Mouse (Mus musculus): Measurements from ENCODE around the gene Slc45a3. TPM values are rescaled to one million over a fixed set of nuclear protein-coding genes. Genes with fewer than 3 reads are reported as not detected.

Gene Slc45a3
- polyA plus RNA-seq, 1 experiment from 2014 or later, result 2.1 TPM

DNA sequence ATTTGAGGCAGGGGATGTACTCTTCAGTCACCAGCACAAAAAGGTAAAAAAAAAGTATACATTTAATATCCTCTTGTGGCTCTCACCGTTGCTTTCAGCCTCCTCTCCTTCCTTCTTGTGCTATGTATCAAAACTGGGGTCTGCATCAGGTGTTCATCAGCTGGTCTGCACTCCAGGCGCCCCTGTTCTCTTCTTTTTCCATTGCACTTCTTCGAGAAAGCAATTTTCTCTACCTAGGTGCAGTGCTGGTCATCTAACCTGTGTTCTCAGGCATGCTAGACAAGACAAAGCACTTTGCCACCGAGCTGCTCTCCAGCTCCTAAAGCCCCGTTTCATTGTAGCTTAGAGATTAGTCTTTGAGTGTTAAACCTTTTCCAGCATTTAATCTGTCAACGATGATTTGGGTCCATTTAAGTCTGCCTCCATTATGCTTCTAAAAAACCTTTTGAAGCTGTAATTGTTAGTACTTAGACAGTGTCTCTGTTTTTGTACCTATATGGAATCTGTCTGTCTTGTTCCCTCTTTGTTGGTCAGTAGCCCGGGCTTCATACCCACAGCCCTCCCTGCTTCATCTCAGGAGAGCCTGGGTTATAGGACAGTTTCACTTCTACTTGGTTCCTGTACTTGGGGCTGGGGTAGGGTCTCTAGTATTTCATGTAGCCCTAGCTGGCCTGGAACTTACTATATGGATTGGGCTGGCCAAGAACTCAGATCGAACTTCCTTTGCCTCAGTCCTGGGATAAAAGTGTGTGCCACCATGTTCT, 46.3 kb downstream of the Slc45a3 start:
- 34% methylated on average over 8 of the region's 8 CpGs for WGBS
- H3K9ac ChIP-seq (replicated peaks; ENCODE audit: low read depth, low read length), result peak overlapping the region; percentile 50
- peak overlapping the region; percentile 75 for H3K4me3 ChIP-seq (replicated peaks; ENCODE audit: low read length)
- H3K27me3 ChIP-seq (replicated peaks; ENCODE audit: control insufficient read depth, insufficient read depth, low read length), result no peaks in the 10 kb centered on the region
- peak overlapping the region; percentile 85 for H3K4me2 ChIP-seq (ENCODE audit: low read length)
- no peak overlapping the region for H3K27ac ChIP-seq (ENCODE audit: low read length)
- peaks cover 21% of the 10 kb centered on the region for H3K4me1 ChIP-seq (replicated peaks; ENCODE audit: control insufficient read depth, insufficient read depth, low read length)
- H3K9me3 ChIP-seq (ENCODE audit: control insufficient read depth, low read length), result no peaks in the 10 kb centered on the region
- ATAC-seq, result no peak
- no peaks in the 10 kb centered on the region for H3K36me3 ChIP-seq (ENCODE audit: control insufficient read depth, insufficient read depth)

GRCm38 (mm10) chr1:132010632-132011501, 48.1 kb downstream of the Slc45a3 start:
- no peak for ATAC-seq
- 92% methylated on average over 17 of the region's 17 CpGs for WGBS

DNA sequence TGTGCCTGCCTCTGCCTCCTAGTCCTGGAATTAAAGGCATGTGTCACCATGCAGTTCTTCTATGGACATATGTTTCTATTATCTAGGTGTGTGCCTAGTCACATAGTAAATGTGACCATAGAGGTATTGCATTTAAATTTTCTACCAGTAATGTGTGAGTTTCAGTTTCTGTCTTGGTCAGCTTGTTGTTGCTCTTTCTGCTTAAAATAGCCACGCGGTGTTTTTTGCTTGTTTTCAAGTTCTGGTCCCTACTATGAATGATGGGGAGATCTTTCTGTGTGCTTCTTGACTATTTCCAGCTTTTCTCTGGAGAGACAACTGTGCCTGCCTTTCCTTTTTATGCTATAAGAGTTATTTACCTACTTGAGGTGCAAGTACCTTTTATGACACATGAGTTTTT, 49.0 kb downstream of the Slc45a3 start:
- Histone ChIP-seq H3K9me3 (ENCODE audit: control insufficient read depth, low read length) (no peaks in the 10 kb centered on the region), H3K4me1 (replicated peaks; ENCODE audit: control insufficient read depth, insufficient read depth, low read length) (peaks cover 18% of the 10 kb centered on the region), H3K36me3 (ENCODE audit: control insufficient read depth, insufficient read depth) (no peaks in the 10 kb centered on the region), H3K9ac (replicated peaks; ENCODE audit: low read depth, low read length) (no peak overlapping the region), H3K4me2 (ENCODE audit: low read length) (no peak overlapping the region), H3K27ac (ENCODE audit: low read length) (no peak overlapping the region), H3K4me3 (replicated peaks; ENCODE audit: low read length) (no peak overlapping the region), H3K27me3 (replicated peaks; ENCODE audit: control insufficient read depth, insufficient read depth, low read length) (no peaks in the 10 kb centered on the region)
- ATAC-seq, result no peak
- 87% methylated on average over 2 of the region's 2 CpGs for WGBS

More at GRCm38 (mm10) chr1:132010632-132011501, 48.1 kb downstream of the Slc45a3 start:
- Histone ChIP-seq H3K9ac (replicated peaks; ENCODE audit: low read depth, low read length) (no peak overlapping the region), H3K4me2 (ENCODE audit: low read length) (no peak overlapping the region), H3K4me3 (replicated peaks; ENCODE audit: low read length) (no peak overlapping the region), H3K9me3 (ENCODE audit: control insufficient read depth, low read length) (no peaks in the 10 kb centered on the region), H3K27ac (ENCODE audit: low read length) (no peak overlapping the region), H3K36me3 (ENCODE audit: control insufficient read depth, insufficient read depth) (no peaks in the 10 kb centered on the region), H3K27me3 (replicated peaks; ENCODE audit: control insufficient read depth, insufficient read depth, low read length) (no peaks in the 10 kb centered on the region), H3K4me1 (replicated peaks; ENCODE audit: control insufficient read depth, insufficient read depth, low read length) (peaks cover 21% of the 10 kb centered on the region)

DNA sequence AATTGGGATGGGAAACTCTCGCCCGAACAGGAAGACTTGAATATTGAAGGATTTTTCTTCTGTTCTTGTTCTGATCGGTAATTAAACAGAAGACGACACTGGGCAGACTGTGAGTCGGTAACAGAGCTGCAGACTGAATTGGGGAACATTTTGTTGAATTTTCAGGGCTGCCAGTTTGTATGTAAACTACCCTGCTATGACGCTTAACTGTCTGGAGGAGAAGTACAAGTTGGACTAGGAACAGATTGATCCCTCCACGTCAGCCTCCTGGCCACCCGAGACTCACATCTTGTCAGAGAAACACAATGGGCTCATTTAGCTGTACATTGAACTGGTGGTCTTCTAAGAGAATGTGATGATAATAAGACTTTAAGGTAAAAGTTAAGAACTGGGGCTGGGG, 50.1 kb downstream of the Slc45a3 start:
- H3K27ac ChIP-seq (ENCODE audit: low read length), result no peak overlapping the region
- H3K4me1 ChIP-seq (replicated peaks; ENCODE audit: control insufficient read depth, insufficient read depth, low read length), result peaks cover 16% of the 10 kb centered on the region
- 77% methylated on average over 8 of the region's 8 CpGs for WGBS
- no peak overlapping the region for H3K4me3 ChIP-seq (replicated peaks; ENCODE audit: low read length)
- H3K27me3 ChIP-seq (replicated peaks; ENCODE audit: control insufficient read depth, insufficient read depth, low read length), result no peaks in the 10 kb centered on the region
- H3K9ac ChIP-seq (replicated peaks; ENCODE audit: low read depth, low read length), result no peak overlapping the region
- H3K9me3 ChIP-seq (ENCODE audit: control insufficient read depth, low read length), result no peaks in the 10 kb centered on the region
- ATAC-seq, result no peak
- H3K4me2 ChIP-seq (ENCODE audit: low read length), result no peak overlapping the region
- peaks cover under 1% of the 10 kb centered on the region; the same call in 1 of the 2 replicates for H3K36me3 ChIP-seq (ENCODE audit: control insufficient read depth, insufficient read depth)

GRCm38 (mm10) chr1:132014800-132015199, 52.0 kb downstream of the Slc45a3 start:
- Histone ChIP-seq H3K4me2 (ENCODE audit: low read length) (no peak overlapping the region), H3K27ac (ENCODE audit: low read length) (no peak overlapping the region), H3K4me3 (replicated peaks; ENCODE audit: low read length) (no peak overlapping the region), H3K4me1 (replicated peaks; ENCODE audit: control insufficient read depth, insufficient read depth, low read length) (peaks cover 2% of the 10 kb centered on the region; the same call in 1 of the 2 replicates), H3K27me3 (replicated peaks; ENCODE audit: control insufficient read depth, insufficient read depth, low read length) (no peaks in the 10 kb centered on the region), H3K36me3 (ENCODE audit: control insufficient read depth, insufficient read depth) (peaks cover 16% of the 10 kb centered on the region), H3K9ac (replicated peaks; ENCODE audit: low read depth, low read length) (no peak overlapping the region), H3K9me3 (ENCODE audit: control insufficient read depth, low read length) (no peaks in the 10 kb centered on the region)
- 97% methylated on average over 1 of the region's 1 CpGs for WGBS
- no peak for ATAC-seq

- no peak overlapping the region for H3K4me2 ChIP-seq (ENCODE audit: low read length)
- H3K27ac ChIP-seq (ENCODE audit: low read length), result no peak overlapping the region
- ATAC-seq, result no peak
- H3K4me1 ChIP-seq (replicated peaks; ENCODE audit: control insufficient read depth, insufficient read depth, low read length), result no peaks in the 10 kb centered on the region; the same call in 1 of the 2 replicates
- no peaks in the 10 kb centered on the region for H3K27me3 ChIP-seq (replicated peaks; ENCODE audit: control insufficient read depth, insufficient read depth, low read length)
- H3K4me3 ChIP-seq (replicated peaks; ENCODE audit: low read length), result no peak overlapping the region
- H3K9me3 ChIP-seq (ENCODE audit: control insufficient read depth, low read length), result no peaks in the 10 kb centered on the region
- H3K36me3 ChIP-seq (ENCODE audit: control insufficient read depth, insufficient read depth), result peaks cover 18% of the 10 kb centered on the region
- H3K9ac ChIP-seq (replicated peaks; ENCODE audit: low read depth, low read length), result no peak overlapping the region
- 97% methylated on average over 1 of the region's 1 CpGs for WGBS
These were observed 53.9 kb downstream of the Slc45a3 start for GRCm38 (mm10) chr1:132016691-132017090.

- 94% methylated on average over 7 of the region's 7 CpGs for WGBS
- no peak overlapping the region for H3K4me2 ChIP-seq (ENCODE audit: low read length)
- peaks cover 26% of the 10 kb centered on the region for H3K36me3 ChIP-seq (ENCODE audit: control insufficient read depth, insufficient read depth)
- H3K27ac ChIP-seq (ENCODE audit: low read length), result no peak overlapping the region
- H3K9ac ChIP-seq (replicated peaks; ENCODE audit: low read depth, low read length), result no peak overlapping the region
- no peaks in the 10 kb centered on the region for H3K27me3 ChIP-seq (replicated peaks; ENCODE audit: control insufficient read depth, insufficient read depth, low read length)
- ATAC-seq, result no peak
- no peak overlapping the region for H3K4me3 ChIP-seq (replicated peaks; ENCODE audit: low read length)
- H3K9me3 ChIP-seq (ENCODE audit: control insufficient read depth, low read length), result no peaks in the 10 kb centered on the region
- H3K4me1 ChIP-seq (replicated peaks; ENCODE audit: control insufficient read depth, insufficient read depth, low read length), result no peaks in the 10 kb centered on the region
These were observed 57.1 kb downstream of the Slc45a3 start for GRCm38 (mm10) chr1:132019876-132020275.

DNA sequence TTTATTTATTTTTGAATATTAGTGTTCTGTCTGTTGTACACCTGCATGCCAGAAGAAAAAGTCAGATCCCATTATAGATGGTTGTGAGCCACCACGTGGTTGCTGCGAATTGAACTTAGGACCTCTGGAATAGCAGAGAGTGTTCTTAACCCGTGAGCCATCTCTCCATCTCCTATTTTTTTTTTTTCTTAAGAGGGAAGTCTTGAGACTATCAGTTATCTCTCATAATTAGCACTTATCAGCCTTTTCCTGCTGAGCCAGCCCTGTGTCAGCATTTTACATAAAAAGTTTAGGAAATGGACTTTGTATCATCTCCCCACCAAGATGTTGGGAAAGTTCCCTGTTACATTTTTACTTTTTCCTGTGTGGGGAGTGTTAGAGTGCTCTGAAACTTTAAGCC, 59.3 kb downstream of the Slc45a3 start:
- no peak overlapping the region for H3K4me3 ChIP-seq (replicated peaks; ENCODE audit: low read length)
- no peak overlapping the region for H3K4me2 ChIP-seq (ENCODE audit: low read length)
- no peak for ATAC-seq
- H3K27ac ChIP-seq (ENCODE audit: low read length), result no peak overlapping the region
- H3K36me3 ChIP-seq (ENCODE audit: control insufficient read depth, insufficient read depth), result peaks cover 31% of the 10 kb centered on the region
- no peaks in the 10 kb centered on the region for H3K4me1 ChIP-seq (replicated peaks; ENCODE audit: control insufficient read depth, insufficient read depth, low read length)
- H3K27me3 ChIP-seq (replicated peaks; ENCODE audit: control insufficient read depth, insufficient read depth, low read length), result no peaks in the 10 kb centered on the region
- WGBS, result 91% methylated on average over 3 of the region's 3 CpGs
- no peaks in the 10 kb centered on the region for H3K9me3 ChIP-seq (ENCODE audit: control insufficient read depth, low read length)
- H3K9ac ChIP-seq (replicated peaks; ENCODE audit: low read depth, low read length), result no peak overlapping the region

GRCm38 (mm10) chr1:132026925-132027646, 64.3 kb downstream of the Slc45a3 start:
- H3K36me3 ChIP-seq (ENCODE audit: control insufficient read depth, insufficient read depth), result peaks cover 14% of the 10 kb centered on the region; the same call in 1 of the 2 replicates
- WGBS, result 61% methylated on average over 11 of the region's 11 CpGs
- H3K4me1 ChIP-seq (replicated peaks; ENCODE audit: control insufficient read depth, insufficient read depth, low read length), result no peaks in the 10 kb centered on the region
- no peak overlapping the region for H3K9ac ChIP-seq (replicated peaks; ENCODE audit: low read depth, low read length)
- no peak overlapping the region for H3K27ac ChIP-seq (ENCODE audit: low read length)
- no peaks in the 10 kb centered on the region for H3K27me3 ChIP-seq (replicated peaks; ENCODE audit: control insufficient read depth, insufficient read depth, low read length)
- no peak overlapping the region for H3K4me3 ChIP-seq (replicated peaks; ENCODE audit: low read length)
- no peak for ATAC-seq
- no peaks in the 10 kb centered on the region for H3K9me3 ChIP-seq (ENCODE audit: control insufficient read depth, low read length)
- no peak overlapping the region for H3K4me2 ChIP-seq (ENCODE audit: low read length)
